Mouse (Mus musculus): ENCODE measurements around the gene Fam131b.
A peak's percentile ranks its signal among the peaks of the same experiment; 100 is the strongest.

The Fam131b gene

GRCm38 (mm10) chr6:42328757-42329156 is 4.3 kb upstream of the Fam131b start:
- DNase-seq (ENCODE audit: low read depth) = no peak

GRCm38 (mm10) chr6:42326509-42326908 is 2.1 kb upstream of the Fam131b start:
- DNase-seq (ENCODE audit: low read depth) = no peak

- peak; percentile 53 for DNase-seq (ENCODE audit: low read depth)
These were observed 796 bp upstream of the Fam131b start for GRCm38 (mm10) chr6:42325268-42325609.

GRCm38 (mm10) chr6:42324067-42324481 is 369 bp downstream of the Fam131b start:
- DNase-seq (ENCODE audit: low read depth) = no peak

- no peak for DNase-seq (ENCODE audit: low read depth)
These were observed 924 bp downstream of the Fam131b start for GRCm38 (mm10) chr6:42323371-42324066.

- DNase-seq (ENCODE audit: low read depth) = no peak
These were observed 6.2 kb downstream of the Fam131b start for GRCm38 (mm10) chr6:42318293-42318692.

- no peak for DNase-seq (ENCODE audit: low read depth)
These were observed 13.9 kb downstream of the Fam131b start for GRCm38 (mm10) chr6:42310427-42311053.

GRCm38 (mm10) chr6:42309816-42310378 is 14.5 kb downstream of the Fam131b start:
- no peak for DNase-seq (ENCODE audit: low read depth)

GRCm38 (mm10) chr6:42299362-42299761 is 25.1 kb downstream of the Fam131b start:
- peak; percentile 31 for DNase-seq (ENCODE audit: low read depth)

GRCm38 (mm10) chr6:42295549-42296094 is 28.8 kb downstream of the Fam131b start:
- no peak for DNase-seq (ENCODE audit: low read depth)

GRCm38 (mm10) chr6:42293327-42293726 is 31.1 kb downstream of the Fam131b start:
- peak; percentile 12 for DNase-seq (ENCODE audit: low read depth)

- DNase-seq (ENCODE audit: low read depth) = no peak
These were observed 36.9 kb downstream of the Fam131b start for GRCm38 (mm10) chr6:42287562-42287961.

- DNase-seq (ENCODE audit: low read depth) = no peak
These were observed 38.0 kb downstream of the Fam131b start, which contains the start of gene Clcn1 for GRCm38 (mm10) chr6:42286448-42286847. Clcn1 (plus strand) TSS chr6:42286685.

GRCm38 (mm10) chr6:42282865-42283528 is 41.4 kb downstream of the Fam131b start:
- no peak for DNase-seq (ENCODE audit: low read depth)

- DNase-seq (ENCODE audit: low read depth) = no peak
These were observed 48.3 kb downstream of the Fam131b start for GRCm38 (mm10) chr6:42276151-42276550.

- DNase-seq (ENCODE audit: low read depth) = no peak
These were observed 53.6 kb downstream of the Fam131b start for GRCm38 (mm10) chr6:42270817-42271216.

GRCm38 (mm10) chr6:42265391-42266330 is 58.8 kb downstream of the Fam131b start:
- peak; percentile 23 for DNase-seq (ENCODE audit: low read depth)
